Mouse (Mus musculus): ENCODE data around the gene Runx3. TPM values are rescaled to one million over a fixed set of nuclear protein-coding genes. Genes with fewer than 3 reads are reported as not detected.
"Not testable (repeated sequence)": the region's sequence is repeated elsewhere in the genome, so short reads cannot be mapped to it uniquely, and the experiment has no call there.

Runx3 gene
- total RNA-seq, 2 experiments from 2014 or later, result not detected

- no peak for DNase-seq (ENCODE audit: low spot score in 2 of 2)
Measured at GRCm38 (mm10) chr4:135169096-135169495, 48.6 kb downstream of the Runx3 start.

- no peak for DNase-seq (ENCODE audit: low spot score in 2 of 2)
Measured at GRCm38 (mm10) chr4:135169501-135169900, 49.0 kb downstream of the Runx3 start.

DNA sequence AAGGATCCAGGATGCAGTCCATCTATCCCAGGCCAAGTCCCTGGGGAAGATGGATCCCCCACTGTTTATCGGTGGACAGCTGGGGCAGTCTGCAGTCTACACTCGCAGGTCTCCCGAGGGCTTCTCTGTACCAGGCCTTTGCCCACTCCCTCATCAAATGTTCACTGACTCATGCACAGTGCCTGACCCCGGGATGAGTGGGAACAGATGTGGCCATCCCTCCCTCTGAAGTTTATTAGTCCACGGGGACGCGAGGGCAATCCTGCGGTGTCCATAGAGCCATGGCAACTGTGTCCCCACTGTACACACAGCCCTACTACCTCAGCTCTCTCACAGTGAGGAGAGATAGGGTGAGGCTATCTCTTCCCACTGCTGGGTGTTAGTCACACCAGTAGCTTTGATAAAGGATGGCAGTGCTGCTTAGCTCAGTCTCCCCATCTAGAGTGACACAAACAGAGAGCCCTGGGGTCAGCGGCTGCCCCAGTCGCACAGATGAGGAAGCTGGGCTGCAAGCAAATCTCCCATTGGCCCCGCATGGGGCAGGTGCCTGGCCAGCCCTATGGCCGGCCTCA, 50.9 kb downstream of the Runx3 start:
- DNase-seq (ENCODE audit: low spot score in 2 of 2), result no peak

GRCm38 (mm10) chr4:135175406-135176120, 55.1 kb downstream of the Runx3 start:
- no peak for DNase-seq (ENCODE audit: low spot score in 2 of 2)

DNA sequence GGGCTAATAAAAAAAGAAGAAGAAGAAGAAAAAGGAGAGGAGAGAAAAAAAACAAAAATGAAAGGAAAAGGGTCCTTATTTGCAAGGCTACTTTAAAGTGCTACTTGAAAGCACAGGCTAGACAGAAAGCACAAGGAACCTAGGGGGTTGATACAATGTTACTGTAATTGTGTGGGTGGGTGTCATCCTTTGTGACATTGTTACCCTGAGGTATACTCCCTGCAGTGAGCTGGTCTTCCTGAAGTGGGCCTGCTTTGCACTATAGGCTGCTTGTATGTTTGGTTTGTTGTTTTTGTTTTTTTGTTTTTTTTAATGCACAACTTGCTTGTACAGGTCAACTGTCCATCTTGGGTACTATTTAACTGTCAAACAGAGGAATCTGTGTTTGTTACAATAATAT, 57.1 kb downstream of the Runx3 start:
- DNase-seq (ENCODE audit: low spot score in 2 of 2), result no peak

GRCm38 (mm10) chr4:135179077-135179481, 58.6 kb downstream of the Runx3 start:
- DNase-seq (ENCODE audit: low spot score in 2 of 2), result peak; percentile 40 to 56

- no peak for DNase-seq (ENCODE audit: low spot score in 2 of 2)
Measured at GRCm38 (mm10) chr4:135181819-135182218, 61.4 kb downstream of the Runx3 start.

DNA sequence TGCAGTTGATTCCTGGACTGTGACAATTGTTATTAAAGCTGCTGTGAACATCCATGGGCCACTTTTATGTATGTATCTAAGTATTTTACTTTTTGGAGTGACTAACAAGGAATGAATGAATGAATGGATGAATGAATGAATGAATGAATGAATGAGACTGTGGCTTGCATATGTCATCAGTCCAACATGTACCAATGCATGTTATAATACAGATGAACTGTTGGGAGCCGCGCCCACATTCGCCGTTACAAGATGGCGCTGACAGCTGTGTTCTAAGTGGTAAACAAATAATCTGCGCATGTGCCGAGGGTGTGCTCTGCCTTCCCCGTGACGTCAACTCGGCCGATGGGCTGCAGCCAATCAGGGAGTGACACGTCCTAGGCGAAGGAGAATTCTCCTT, 63.8 kb downstream of the Runx3 start:
- DNase-seq (ENCODE audit: low spot score in 2 of 2), result not testable (repeated sequence)

- no peak for DNase-seq (ENCODE audit: low spot score in 2 of 2)
Measured at GRCm38 (mm10) chr4:135189452-135190008, 69.1 kb downstream of the Runx3 start.

DNA sequence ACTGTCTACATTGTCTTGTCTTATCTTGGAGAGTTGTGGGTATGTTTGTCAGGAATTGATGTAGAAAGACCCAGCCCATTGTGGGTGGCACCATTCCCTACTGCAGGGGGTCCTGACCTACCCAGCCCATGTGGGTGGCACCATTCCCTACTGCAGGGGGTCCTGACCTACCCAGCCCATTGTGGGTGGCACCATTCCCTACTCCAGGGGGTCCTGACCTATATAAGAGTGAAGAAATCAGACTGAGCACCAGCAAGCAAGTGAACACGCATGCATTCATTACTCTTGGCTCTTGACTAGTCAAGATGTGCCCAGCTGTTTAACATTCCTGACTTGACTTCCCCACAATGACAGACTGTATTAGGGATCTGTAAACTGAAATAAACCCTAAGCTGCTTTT, 69.9 kb downstream of the Runx3 start:
- no peak for DNase-seq (ENCODE audit: low spot score in 2 of 2)

GRCm38 (mm10) chr4:135191185-135191584, 70.7 kb downstream of the Runx3 start:
- DNase-seq (ENCODE audit: low spot score in 2 of 2), result no peak

DNA sequence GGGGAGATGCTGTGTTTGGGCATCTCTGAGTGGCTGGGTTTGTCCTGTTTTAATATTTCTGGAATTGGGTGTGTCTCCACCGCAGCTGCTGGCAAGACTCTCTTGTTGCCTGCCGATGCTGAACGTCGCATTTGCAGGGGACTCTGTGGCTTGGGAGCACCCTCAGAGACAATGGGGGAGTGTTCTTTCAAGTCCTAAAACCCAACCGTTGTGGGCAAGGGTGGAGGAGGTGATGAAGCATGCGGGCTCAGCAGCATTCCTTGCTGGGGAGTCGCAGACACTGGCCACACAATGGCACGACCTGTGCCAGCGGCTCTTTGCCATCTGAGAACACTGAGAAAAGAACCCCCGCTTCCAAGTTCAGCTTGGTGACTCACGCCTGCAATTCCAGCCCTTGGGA, 71.2 kb downstream of the Runx3 start:
- DNase-seq (ENCODE audit: low spot score in 2 of 2), result no peak

GRCm38 (mm10) chr4:135192841-135193240, 72.4 kb downstream of the Runx3 start:
- no peak for DNase-seq (ENCODE audit: low spot score in 2 of 2)

- no peak for DNase-seq (ENCODE audit: low spot score in 2 of 2)
Measured at GRCm38 (mm10) chr4:135197857-135198256, 77.4 kb downstream of the Runx3 start.

DNA sequence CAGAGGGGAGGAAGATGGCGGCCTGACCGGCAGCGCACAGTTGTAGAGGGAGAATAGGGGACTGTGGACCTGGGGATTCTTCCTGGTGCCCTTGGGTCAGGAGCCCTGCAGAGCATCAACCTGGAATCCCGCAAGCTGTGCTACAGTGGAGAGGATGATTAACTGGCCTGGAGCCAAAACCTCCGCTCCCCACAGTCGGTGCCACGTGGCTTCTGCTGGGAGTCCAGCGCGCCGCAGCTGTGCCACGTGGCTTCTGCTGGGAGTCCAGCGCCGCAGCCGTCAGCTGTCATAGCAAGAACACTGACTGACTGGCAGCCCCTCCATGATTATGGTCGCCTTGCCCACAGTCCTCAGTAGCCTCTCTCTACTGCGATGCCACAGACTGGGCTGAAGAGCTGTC, 81.3 kb downstream of the Runx3 start:
- DNase-seq (ENCODE audit: low spot score in 2 of 2), result no peak

DNA sequence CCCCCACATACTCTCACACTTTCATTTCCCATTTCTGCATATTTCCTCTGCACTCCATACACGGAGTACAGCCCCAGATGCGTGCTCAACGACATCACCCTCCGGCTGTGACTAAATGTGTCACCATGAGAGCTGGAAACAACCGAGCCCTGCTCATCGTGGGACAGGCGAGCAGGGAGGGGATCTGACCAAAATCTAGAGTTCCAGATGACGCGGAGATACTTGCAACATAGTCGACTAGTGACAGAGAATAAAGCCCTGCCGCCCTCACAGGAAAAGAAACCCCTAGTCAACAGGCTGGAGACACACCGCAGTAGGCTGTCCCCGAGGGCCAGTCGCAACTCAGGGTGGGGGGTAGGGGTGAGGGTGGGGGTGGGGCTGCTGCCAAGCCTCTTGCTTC, 82.8 kb downstream of the Runx3 start:
- no peak for DNase-seq (ENCODE audit: low spot score in 2 of 2)

DNA sequence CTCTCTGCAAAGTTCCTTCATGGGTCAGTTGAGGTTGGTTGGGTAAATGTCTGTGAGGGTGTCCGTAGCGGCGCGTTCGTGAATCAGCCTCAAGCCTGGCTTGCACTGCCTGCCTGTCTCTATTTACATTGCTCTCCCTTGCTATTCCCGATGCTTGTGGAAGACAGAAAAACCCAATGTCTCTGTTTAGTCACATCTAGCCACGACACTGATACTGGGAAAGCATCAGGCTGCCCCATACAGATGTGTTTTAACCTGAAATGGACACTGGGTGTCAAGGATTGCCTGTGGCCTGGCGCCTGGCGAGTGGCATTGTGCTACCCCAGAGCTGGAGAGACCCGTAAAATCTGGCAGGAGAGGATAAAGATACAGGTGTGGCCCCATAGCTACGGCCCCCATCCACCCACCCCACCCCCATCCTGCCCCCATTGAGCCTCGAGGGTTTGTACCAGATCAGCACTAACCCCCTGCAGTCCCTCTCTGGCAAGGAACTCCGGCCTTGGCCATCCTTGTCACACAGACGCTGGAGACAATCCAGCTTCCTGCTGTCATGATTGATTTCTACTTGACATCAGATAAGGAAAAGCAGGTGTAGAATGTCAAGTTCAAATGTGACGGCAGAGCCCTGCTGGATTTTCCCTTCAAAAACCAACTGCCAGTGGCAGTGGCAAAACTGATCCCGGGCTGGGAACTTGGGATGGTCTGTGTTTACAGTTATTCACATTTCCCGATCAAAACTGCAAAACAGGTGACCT, 83.5 kb downstream of the Runx3 start:
- no peak for DNase-seq (ENCODE audit: low spot score in 2 of 2)

- DNase-seq (ENCODE audit: low spot score in 2 of 2), result no peak
Measured at GRCm38 (mm10) chr4:135204666-135205065, 84.2 kb downstream of the Runx3 start.

DNA sequence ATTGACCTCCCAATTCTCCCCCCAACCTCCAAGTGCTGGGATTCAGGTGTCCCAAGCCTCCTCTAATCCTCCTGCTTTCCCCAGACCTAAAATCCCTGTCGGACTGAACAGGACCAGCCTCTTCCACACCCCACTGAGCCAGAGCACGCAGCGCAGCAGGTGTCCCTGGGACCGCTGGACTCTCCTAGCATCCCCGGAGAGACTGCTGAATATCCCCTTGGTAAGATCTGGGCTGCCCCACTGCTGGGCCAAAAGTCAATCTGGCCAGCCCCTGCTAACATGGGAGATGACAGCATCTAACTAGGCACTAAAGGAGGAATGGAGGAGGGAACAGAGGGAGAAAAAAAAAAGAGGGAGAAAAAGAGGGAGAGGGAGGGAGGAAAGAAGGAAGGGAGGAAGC, 84.8 kb downstream of the Runx3 start:
- DNase-seq (ENCODE audit: low spot score in 2 of 2), result no peak

- peak; percentile 85 to 90 for DNase-seq (ENCODE audit: low spot score in 2 of 2)
Measured at GRCm38 (mm10) chr4:135205711-135206600, 85.5 kb downstream of the Runx3 start.

DNA sequence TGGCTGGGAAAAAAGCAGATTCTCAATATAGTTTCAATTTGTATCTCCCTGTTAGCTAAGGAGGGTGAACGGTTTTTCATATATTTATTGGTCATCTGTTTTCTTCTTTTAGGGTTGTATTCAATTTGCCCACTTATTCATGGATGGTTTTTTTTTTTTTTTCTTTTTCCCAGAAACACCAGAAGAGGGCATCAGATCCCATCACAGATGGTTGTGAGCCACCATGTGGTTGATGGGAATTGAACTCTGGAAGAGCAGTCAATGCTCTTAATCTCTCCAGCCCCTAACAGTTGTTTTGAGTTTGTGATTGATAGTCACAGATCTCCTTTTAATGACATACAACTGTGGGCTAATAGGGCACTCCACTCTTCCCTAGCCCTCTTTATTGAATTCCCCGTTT, 89.4 kb downstream of the Runx3 start:
- no peak for DNase-seq (ENCODE audit: low spot score in 2 of 2)
